Mouse (Mus musculus) limb, embryonic 12.5 days (tissue): ENCODE results near the gene Dchs2. TPM values are rescaled to one million over a fixed set of nuclear protein-coding genes. Genes with fewer than 3 reads are reported as not detected.

ENCODE experiments used
- ATAC-seq: fragments of 200-750 bp; cut with Nextera tagmentation; 2 replicates; pipeline ENCODE4 v1.8.0; 2017; ENCODE audit warnings: low read depth, moderate TSS enrichment; ENCODE audit not compliant: insufficient number of reproducible peaks, insufficient read depth, low FRiP score, low TSS enrichment
- H3K27ac ChIP-seq: fragments of 300-500 bp; sonication (generic); 2 replicates; pipeline ENCODE4 v1.5.1; 2016; ENCODE audit warnings: mild to moderate bottlenecking, moderate library complexity
- H3K27me3 ChIP-seq: fragments of 300-500 bp; sonication (generic); 2 replicates; pipeline ENCODE4 v1.6.1; 2016; ENCODE audit warnings: mild to moderate bottlenecking, moderate library complexity
- H3K36me3 ChIP-seq: fragments of 300-500 bp; sonication (generic); 2 replicates; pipeline ENCODE4 v1.6.1; 2016; ENCODE audit warnings: mild to moderate bottlenecking, moderate library complexity
- H3K4me1 ChIP-seq: fragments of 300-500 bp; sonication (generic); replicated peaks from 2 replicates; pipeline ENCODE4 v1.6.1; 2016
- H3K4me2 ChIP-seq: fragments of 300-500 bp; sonication (generic); 2 replicates; pipeline ENCODE4 v1.6.1; 2016; ENCODE audit warnings: mild to moderate bottlenecking, moderate library complexity
- H3K4me3 ChIP-seq: fragments of 300-500 bp; sonication (generic); replicated peaks from 2 replicates; pipeline ENCODE4 v1.5.1; 2016; ENCODE audit warnings: mild to moderate bottlenecking
- H3K9ac ChIP-seq: fragments of 300-500 bp; sonication (generic); replicated peaks from 2 replicates; pipeline ENCODE4 v1.6.1; 2016; ENCODE audit warnings: mild to moderate bottlenecking, moderate library complexity
- H3K9me3 ChIP-seq: fragments of 300-500 bp; sonication (generic); 2 replicates; pipeline ENCODE4 v1.6.1; 2016; ENCODE audit warnings: mild to moderate bottlenecking, moderate library complexity
- WGBS: fragments of 180-500 bp; shearing (Covaris S2); methylation state at CpG from one replicate; pipeline ENCODE4 v1.1.7; 2016; 5-methylcytosine and 5-hydroxymethylcytosine counted together
- polyA plus RNA-seq: library from polyadenylated mRNA; unstranded; fragments of >200 nt; fragmentation: Nextera tagmentation; extraction: Ambion mirVana; gene quantifications from 2 replicates; pipeline ENCODE4 v1.2.1, GENCODE M21; 2016

The Dchs2 gene
- polyA plus RNA-seq, 1 experiment from 2014 or later, result 0.38 TPM

- Histone ChIP-seq H3K27me3 (peaks cover 2% of the 10 kb centered on the region; the same call in 1 of the 2 replicates), H3K36me3 (no peaks in the 10 kb centered on the region), H3K27ac (no peak overlapping the region), H3K4me3 (no peak overlapping the region), H3K4me2 (no peak overlapping the region), H3K9me3 (no peaks in the 10 kb centered on the region), H3K4me1 (peaks cover 5% of the 10 kb centered on the region; the same call in 1 of the 2 replicates), H3K9ac (no peak overlapping the region)
- ATAC-seq, result no peak
- 90% methylated on average over 1 of the region's 1 CpGs for WGBS
Measured at GRCm38 (mm10) chr3:83290953-83291352, 163.2 kb downstream of the Dchs2 start.

DNA sequence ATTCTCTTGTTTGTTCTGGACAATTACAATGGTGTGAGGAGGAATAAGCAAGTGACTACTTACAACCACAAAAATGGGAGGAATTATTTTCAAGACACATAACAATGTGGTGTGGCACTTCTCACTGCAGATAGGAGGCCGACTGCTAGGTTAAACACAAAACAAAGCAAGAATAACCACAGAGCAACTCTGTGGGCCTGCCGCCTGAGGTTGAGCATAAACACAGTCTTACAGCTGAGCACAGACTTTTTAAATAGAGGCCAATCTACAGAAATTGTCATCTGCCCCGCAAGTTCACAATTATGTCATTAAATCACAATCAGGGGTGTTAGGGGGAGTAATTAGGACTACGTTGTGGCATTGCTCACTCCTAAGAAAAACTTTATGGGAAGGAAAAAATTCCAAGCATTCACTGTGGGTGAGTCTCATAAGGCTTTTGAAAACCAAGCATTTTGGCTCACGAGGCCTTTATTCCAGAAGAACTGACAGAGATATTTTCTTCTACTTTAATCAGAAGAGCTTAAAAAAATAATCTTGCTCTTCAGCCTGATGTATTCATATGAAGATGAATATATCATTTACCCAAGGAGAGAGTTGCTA, 172.1 kb downstream of the Dchs2 start:
- peak overlapping the region; percentile 24 for H3K27ac ChIP-seq
- no peaks in the 10 kb centered on the region for H3K9me3 ChIP-seq
- no peak overlapping the region for H3K9ac ChIP-seq
- no peak overlapping the region for H3K4me2 ChIP-seq
- no peaks in the 10 kb centered on the region for H3K27me3 ChIP-seq
- no peak overlapping the region for H3K4me3 ChIP-seq
- H3K4me1 ChIP-seq, result peaks cover 13% of the 10 kb centered on the region; the same call in 1 of the 2 replicates
- H3K36me3 ChIP-seq, result no peaks in the 10 kb centered on the region
- ATAC-seq, result no peak
- 37% methylated on average over 5 of the region's 5 CpGs for WGBS

DNA sequence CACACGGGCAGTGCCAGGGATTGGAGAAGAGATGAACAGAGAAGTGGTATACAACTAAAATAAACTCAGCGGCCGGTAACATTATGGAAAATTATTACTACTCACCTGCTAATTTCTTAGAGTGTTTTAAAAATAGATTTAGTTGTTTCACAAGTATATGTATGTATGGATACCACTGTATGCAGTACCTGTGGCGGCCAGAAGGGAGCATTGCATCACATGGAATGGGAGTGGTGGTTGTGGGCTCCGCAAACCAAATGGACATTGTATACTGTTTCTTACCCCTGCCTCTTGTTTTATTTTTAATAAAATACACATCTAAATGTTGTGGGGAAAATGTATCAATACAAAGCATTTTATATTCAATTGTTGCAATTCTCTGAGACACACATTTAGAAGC, 176.1 kb downstream of the Dchs2 start:
- Histone ChIP-seq H3K36me3 (no peaks in the 10 kb centered on the region), H3K4me2 (no peak overlapping the region), H3K4me1 (peaks cover 13% of the 10 kb centered on the region; the same call in 1 of the 2 replicates), H3K27me3 (no peaks in the 10 kb centered on the region), H3K4me3 (no peak overlapping the region), H3K27ac (no peak overlapping the region), H3K9ac (no peak overlapping the region), H3K9me3 (no peaks in the 10 kb centered on the region)
- no peak for ATAC-seq
- 71% methylated on average over 5 of the region's 5 CpGs for WGBS

DNA sequence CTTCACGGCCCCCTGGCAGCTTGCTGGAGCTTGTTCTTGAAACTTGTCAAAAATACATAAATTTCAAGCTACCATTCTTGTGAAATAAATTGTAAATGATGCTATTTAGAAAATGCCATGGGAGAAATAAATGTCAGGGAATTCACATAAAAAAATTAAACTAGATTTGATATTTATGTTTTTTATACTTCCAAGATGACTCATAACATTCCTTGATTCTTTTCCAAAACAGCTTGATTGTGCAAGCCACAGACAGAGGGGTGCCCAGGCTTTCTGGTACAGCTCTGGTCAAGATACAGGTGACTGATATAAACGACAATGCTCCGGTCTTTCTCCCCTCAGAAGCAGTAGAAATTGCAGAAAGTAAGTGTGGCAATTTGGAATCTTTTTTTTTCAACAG, 218.2 kb downstream of the Dchs2 start:
- no peak for ATAC-seq
- Histone ChIP-seq H3K27me3 (no peaks in the 10 kb centered on the region), H3K4me3 (no peak overlapping the region), H3K4me1 (no peaks in the 10 kb centered on the region), H3K36me3 (no peaks in the 10 kb centered on the region), H3K4me2 (no peak overlapping the region), H3K9ac (no peak overlapping the region), H3K9me3 (no peaks in the 10 kb centered on the region), H3K27ac (no peak overlapping the region)
- 90% methylated on average over 3 of the region's 3 CpGs for WGBS

DNA sequence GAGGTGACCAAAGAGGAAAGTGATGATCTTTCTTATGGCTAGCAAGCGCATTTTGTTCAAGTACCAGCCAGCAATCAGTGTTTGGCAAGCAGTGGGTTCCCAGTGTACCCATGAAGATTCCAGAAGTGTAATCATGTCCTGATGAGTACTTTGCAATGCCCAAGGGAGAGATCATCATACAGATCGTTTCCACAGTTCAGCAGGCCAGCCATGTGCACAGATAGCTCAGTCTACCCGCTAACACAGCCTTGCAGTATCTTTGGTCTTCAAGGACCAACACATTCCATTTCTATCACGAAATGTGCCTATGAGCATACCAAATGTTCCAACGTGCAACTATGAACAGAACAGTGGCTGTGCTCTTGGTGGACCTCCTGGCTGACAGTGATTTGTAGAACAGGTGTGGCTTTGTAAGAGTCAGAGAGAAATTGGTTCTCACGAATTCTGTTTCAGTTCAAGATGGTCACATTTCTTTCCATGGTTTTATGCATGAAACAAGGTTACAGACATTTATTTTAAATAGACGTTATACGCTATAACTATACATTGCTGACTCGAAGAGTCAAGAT, 240.8 kb downstream of the Dchs2 start:
- Histone ChIP-seq H3K4me1 (no peaks in the 10 kb centered on the region), H3K27me3 (no peaks in the 10 kb centered on the region), H3K4me3 (no peak overlapping the region), H3K4me2 (no peak overlapping the region), H3K9ac (no peak overlapping the region), H3K9me3 (no peaks in the 10 kb centered on the region), H3K36me3 (no peaks in the 10 kb centered on the region), H3K27ac (no peak overlapping the region)
- ATAC-seq, result no peak
- 88% methylated on average over 9 of the region's 9 CpGs for WGBS

GRCm38 (mm10) chr3:83369871-83370270, 242.1 kb downstream of the Dchs2 start:
- no peak for ATAC-seq
- Histone ChIP-seq H3K27ac (no peak overlapping the region), H3K4me2 (no peak overlapping the region), H3K27me3 (no peaks in the 10 kb centered on the region), H3K9ac (no peak overlapping the region), H3K36me3 (no peaks in the 10 kb centered on the region), H3K4me3 (no peak overlapping the region), H3K4me1 (peaks cover 5% of the 10 kb centered on the region; the same call in 1 of the 2 replicates), H3K9me3 (no peaks in the 10 kb centered on the region)
- 88% methylated on average over 2 of the region's 2 CpGs for WGBS

DNA sequence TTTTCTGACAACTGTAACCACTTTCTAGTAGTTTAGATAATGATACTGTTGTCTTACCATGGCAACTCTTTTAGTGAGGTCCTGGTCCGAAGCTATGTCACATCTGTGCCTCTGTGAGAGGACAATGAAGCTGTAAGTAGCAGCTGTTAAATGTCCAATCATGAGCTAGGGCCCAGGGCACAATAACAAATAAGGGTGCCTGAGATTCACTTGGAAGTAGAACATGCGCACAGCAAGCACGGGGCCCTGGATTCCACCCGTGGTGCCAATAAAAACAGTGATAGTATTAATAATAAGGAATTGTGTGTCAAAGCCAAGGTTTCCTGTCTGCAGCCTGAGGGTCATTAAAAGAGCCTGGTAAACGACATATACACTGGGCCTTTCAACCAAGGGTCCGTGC, 246.6 kb downstream of the Dchs2 start:
- H3K4me3 ChIP-seq, result no peak overlapping the region
- 57% methylated on average over 6 of the region's 6 CpGs for WGBS
- H3K4me1 ChIP-seq, result peaks cover 6% of the 10 kb centered on the region; the same call in 1 of the 2 replicates
- H3K9me3 ChIP-seq, result no peaks in the 10 kb centered on the region
- no peak overlapping the region for H3K9ac ChIP-seq
- ATAC-seq, result no peak
- no peak overlapping the region for H3K4me2 ChIP-seq
- no peaks in the 10 kb centered on the region for H3K36me3 ChIP-seq
- no peak overlapping the region for H3K27ac ChIP-seq
- no peaks in the 10 kb centered on the region for H3K27me3 ChIP-seq

DNA sequence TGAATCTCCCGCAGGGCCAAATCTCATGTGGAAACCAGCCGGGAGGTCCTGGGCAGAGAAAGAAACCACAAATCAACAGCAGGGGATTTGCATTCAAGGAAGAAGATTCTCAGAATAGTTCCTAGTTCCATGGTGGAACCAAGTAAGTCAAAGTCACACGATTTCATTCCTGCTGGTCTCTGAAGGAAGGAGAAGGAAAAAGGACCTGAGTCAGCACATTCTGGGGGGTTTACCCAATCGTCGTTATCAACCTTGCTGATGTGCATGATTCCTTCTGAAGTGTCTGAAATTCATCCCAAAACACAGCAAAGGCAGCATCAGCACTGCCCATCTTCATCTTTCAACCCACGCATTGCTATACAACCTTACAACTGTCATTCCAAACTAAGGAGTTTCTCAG, 249.1 kb downstream of the Dchs2 start:
- H3K4me2 ChIP-seq, result no peak overlapping the region
- 95% methylated on average over 6 of the region's 6 CpGs for whole genome bisulfite sequencing
- H3K4me1 ChIP-seq, result peaks cover 6% of the 10 kb centered on the region; the same call in 1 of the 2 replicates
- no peaks in the 10 kb centered on the region for H3K27me3 ChIP-seq
- H3K4me3 ChIP-seq, result no peak overlapping the region
- H3K36me3 ChIP-seq, result no peaks in the 10 kb centered on the region
- no peaks in the 10 kb centered on the region for H3K9me3 ChIP-seq
- H3K9ac ChIP-seq, result no peak overlapping the region
- no peak for ATAC-seq
- no peak overlapping the region for H3K27ac ChIP-seq

Other genes with a start within 250 kb of the Dchs2 start
- gene Lrat, start 224.0 kb upstream of the Dchs2 start, polyA plus RNA-seq, result 0.13 and 0.14 TPM in 2 replicates
- gene Fgg, start 120.2 kb upstream of the Dchs2 start, polyA plus RNA-seq, result 0.12 TPM in 1 of 2 replicates, not detected in the other
- gene Fga, start 101.9 kb upstream of the Dchs2 start, polyA plus RNA-seq, result 0.10 and 0.15 TPM in 2 replicates
- 0.05 TPM in 1 of 2 replicates, not detected in the other for gene Fgb, start 78.1 kb upstream of the Dchs2 start, polyA plus RNA-seq
- gene Plrg1, start 72.4 kb upstream of the Dchs2 start, polyA plus RNA-seq, result 123 and 125 TPM in 2 replicates